Mouse (Mus musculus) heart, postnatal 0 days (tissue): ENCODE results near the gene Rhbdl1. TPM values are rescaled to one million over a fixed set of nuclear protein-coding genes. Genes with fewer than 3 reads are reported as not detected.

Experiments used
- ATAC-seq: fragments of 200-750 bp; cut with Nextera tagmentation; 2 replicates; pipeline ENCODE4 v1.8.0; 2017; ENCODE audit warnings: low read depth, moderate number of reproducible peaks, moderate library complexity; ENCODE audit not compliant: insufficient read depth
- DNase-seq: peaks from one replicate; pipeline ENCODE4 v3.0.0-alpha.2; 2016; ENCODE audit warnings: low spot score
- H3K27ac ChIP-seq: fragments of 300-500 bp; sonication (generic); 2 replicates; pipeline ENCODE4 v1.5.1; 2014; ENCODE audit warnings: low read depth, mild to moderate bottlenecking
- H3K27me3 ChIP-seq: fragments of 300-500 bp; sonication (generic); 2 replicates; pipeline ENCODE4 v1.6.1; 2014; ENCODE audit warnings: low read length, mixed read lengths; ENCODE audit not compliant: control insufficient read depth, insufficient read depth
- H3K36me3 ChIP-seq: fragments of 300-500 bp; sonication (generic); replicated peaks from 2 replicates; pipeline ENCODE4 v1.6.1; 2014; ENCODE audit warnings: low read length, mixed read lengths; ENCODE audit not compliant: control insufficient read depth, insufficient read depth
- H3K4me1 ChIP-seq: fragments of 300-500 bp; sonication (generic); 2 replicates; pipeline ENCODE4 v1.6.1; 2014; ENCODE audit warnings: antibody characterized with exemption; ENCODE audit not compliant: control insufficient read depth, insufficient read depth
- H3K4me2 ChIP-seq: fragments of 300-500 bp; sonication (generic); 2 replicates; pipeline ENCODE4 v1.6.1; 2014; ENCODE audit warnings: low read depth, mild to moderate bottlenecking, low read length, moderate library complexity
- H3K4me3 ChIP-seq: fragments of 300-500 bp; sonication (generic); 2 replicates; pipeline ENCODE4 v1.5.1; 2014; ENCODE audit warnings: low read depth, low read length
- H3K9ac ChIP-seq: fragments of 300-500 bp; sonication (generic); replicated peaks from 2 replicates; pipeline ENCODE4 v1.6.1; 2014; ENCODE audit warnings: low read depth, low read length, mixed read lengths
- H3K9me3 ChIP-seq: fragments of 300-500 bp; sonication (generic); replicated peaks from 2 replicates; pipeline ENCODE4 v1.6.1; 2016; ENCODE audit warnings: low read length; ENCODE audit not compliant: control insufficient read depth
- CTCF ChIP-seq: IDR thresholded peaks from 2 replicates; pipeline ENCODE4 v1.5.1; 2016; ENCODE audit warnings: antibody characterized with exemption, control low read depth, low read depth
- EP300 ChIP-seq: IDR thresholded peaks from 2 replicates; pipeline ENCODE4 v1.6.1; 2016; ENCODE audit warnings: antibody characterized with exemption, low read depth
- WGBS: fragments of 180-500 bp; shearing (Covaris S2); extraction: QIAGEN DNeasy Blood & Tissue Kit; methylation state at CpG from one replicate; pipeline ENCODE4 v1.1.7; 2014; 5-methylcytosine and 5-hydroxymethylcytosine counted together
- polyA plus RNA-seq: library from polyadenylated mRNA; unstranded; fragments of >200 nt; fragmentation: Nextera tagmentation; extraction: Ambion mirVana; gene quantifications from 2 replicates; pipeline ENCODE4 v1.2.1, GENCODE M21; 2015
- total RNA-seq: library from RNA; depleted of rRNA; stranded (reverse); fragments of >200 nt; gene quantifications from 2 replicates; pipeline ENCODE4 v1.2.3, GENCODE M21; 2014; ENCODE audit warnings: low replicate concordance

Gene Rhbdl1
- total and polyA plus RNA-seq, 2 experiments from 2014 or later = 2.2 to 2.3 TPM

- WGBS = 32% methylated on average over 3 of the region's 3 CpGs
- Histone ChIP-seq H3K4me2 (0 out of 2 replicates have a peak overlapping the region, but pooled peaks have one; percentile 86), H3K9ac (no peak overlapping the region; the same call in 1 of the 2 replicates), H3K27ac (peak overlapping the region; percentile 77), H3K36me3 (peaks cover 47% of the 10 kb centered on the region), H3K27me3 (no peaks in the 10 kb centered on the region), H3K9me3 (no peaks in the 10 kb centered on the region), H3K4me1 (peaks cover 29% of the 10 kb centered on the region), H3K4me3 (no peak overlapping the region)
- TF ChIP-seq EP300 (no peak), CTCF (no peak)
- no peak for ATAC-seq
- DNase-seq = no peak
Measured at GRCm38 (mm10) chr17:25837533-25837932, 438 bp upstream of the Rhbdl1 start.

GRCm38 (mm10) chr17:25836397-25837075, 559 bp downstream of the Rhbdl1 start:
- Histone ChIP-seq H3K4me3 (peak overlapping the region; percentile 48), H3K9me3 (no peaks in the 10 kb centered on the region), H3K36me3 (peaks cover 38% of the 10 kb centered on the region), H3K4me2 (peak overlapping the region; percentile 86), H3K4me1 (peaks cover 36% of the 10 kb centered on the region), H3K27me3 (no peaks in the 10 kb centered on the region), H3K27ac (peak overlapping the region; percentile 77), H3K9ac (peak overlapping the region; percentile 57)
- 21% methylated on average over 23 of the region's 23 CpGs for WGBS
- DNase-seq = no peak
- no peak for ATAC-seq
- TF ChIP-seq EP300 (no peak), CTCF (no peak)

- Histone ChIP-seq H3K27me3 (no peaks in the 10 kb centered on the region), H3K4me1 (peaks cover 43% of the 10 kb centered on the region), H3K4me3 (no peak overlapping the region), H3K9ac (0 out of 2 replicates have a peak overlapping the region, but pooled peaks have one; percentile 57), H3K9me3 (no peaks in the 10 kb centered on the region), H3K4me2 (peak overlapping the region; percentile 95; the same call in 1 of the 2 replicates), H3K27ac (peak overlapping the region; percentile 77), H3K36me3 (peaks cover 38% of the 10 kb centered on the region)
- TF ChIP-seq CTCF (no peak), EP300 (no peak)
- no peak for ATAC-seq
- no peak for DNase-seq
- WGBS = 92% methylated on average over 16 of the region's 16 CpGs
Measured at GRCm38 (mm10) chr17:25835816-25836215, 1.3 kb downstream of the Rhbdl1 start.

GRCm38 (mm10) chr17:25835301-25835700, 1.8 kb downstream of the Rhbdl1 start:
- TF ChIP-seq CTCF (no peak), EP300 (no peak)
- 95% methylated on average over 7 of the region's 7 CpGs for WGBS
- no peak overlapping the region for H3K27ac ChIP-seq
- H3K27me3 ChIP-seq = no peaks in the 10 kb centered on the region
- peaks cover 38% of the 10 kb centered on the region for H3K36me3 ChIP-seq
- no peak overlapping the region for H3K9ac ChIP-seq
- H3K4me2 ChIP-seq = peak overlapping the region; percentile 95; the same call in 1 of the 2 replicates
- H3K4me1 ChIP-seq = peaks cover 43% of the 10 kb centered on the region
- ATAC-seq = no peak
- no peaks in the 10 kb centered on the region for H3K9me3 ChIP-seq
- no peak for DNase-seq
- no peak overlapping the region for H3K4me3 ChIP-seq

GRCm38 (mm10) chr17:25834595-25835222, 2.4 kb downstream of the Rhbdl1 start:
- H3K9me3 ChIP-seq = no peaks in the 10 kb centered on the region
- peaks cover 45% of the 10 kb centered on the region for H3K4me1 ChIP-seq
- peak overlapping the region; percentile 99 for H3K27ac ChIP-seq
- H3K36me3 ChIP-seq = peaks cover 35% of the 10 kb centered on the region
- no peak for DNase-seq
- 76% methylated on average over 12 of the region's 12 CpGs for WGBS
- TF ChIP-seq CTCF = no peak
- no peak for TF ChIP-seq EP300
- peak overlapping the region; percentile 95 for H3K4me2 ChIP-seq
- peak overlapping the region; percentile 79 for H3K9ac ChIP-seq
- peak overlapping the region; percentile 77 for H3K4me3 ChIP-seq
- no peak for ATAC-seq
- no peaks in the 10 kb centered on the region for H3K27me3 ChIP-seq
